Mouse (Mus musculus) embryonic facial prominence, embryonic 13.5 days (tissue): ENCODE measurements at regions not wholly inside any gene's neighbourhood (a gene's known extent, or its start where the extent isn't known, plus 50 kb on each side); places are given as distances from the start of the nearest gene placed in this dataset.

Experiments used
- ATAC-seq: fragments of 200-750 bp; cut with Nextera tagmentation; 2 replicates; pipeline ENCODE4 v1.8.0; 2017; ENCODE audit warnings: low read depth; ENCODE audit not compliant: insufficient number of reproducible peaks, insufficient read depth, low FRiP score, low TSS enrichment
- H3K27ac ChIP-seq: fragments of 300-500 bp; sonication (generic); 2 replicates; pipeline ENCODE4 v1.5.1; 2015; ENCODE audit warnings: moderate library complexity, mild to moderate bottlenecking, inconsistent platforms
- H3K27me3 ChIP-seq: fragments of 300-500 bp; sonication (generic); 2 replicates; pipeline ENCODE4 v1.6.1; 2015; ENCODE audit warnings: mild to moderate bottlenecking, inconsistent platforms
- H3K36me3 ChIP-seq: fragments of 300-500 bp; sonication (generic); 2 replicates; pipeline ENCODE4 v1.6.1; 2015; ENCODE audit warnings: mild to moderate bottlenecking, inconsistent platforms
- H3K4me1 ChIP-seq: fragments of 300-500 bp; sonication (generic); 2 replicates; pipeline ENCODE4 v1.6.1; 2015; ENCODE audit warnings: inconsistent platforms
- H3K4me2 ChIP-seq: fragments of 300-500 bp; sonication (generic); 2 replicates; pipeline ENCODE4 v1.6.1; 2015; ENCODE audit warnings: moderate library complexity, mild to moderate bottlenecking, inconsistent platforms
- H3K4me3 ChIP-seq: fragments of 300-500 bp; sonication (generic); 2 replicates; pipeline ENCODE4 v1.5.1; 2015; ENCODE audit warnings: mild to moderate bottlenecking, inconsistent platforms
- H3K9ac ChIP-seq: fragments of 300-500 bp; sonication (generic); 2 replicates; pipeline ENCODE4 v1.6.1; 2015; ENCODE audit warnings: mild to moderate bottlenecking, inconsistent platforms
- H3K9me3 ChIP-seq: fragments of 300-500 bp; sonication (generic); 2 replicates; pipeline ENCODE4 v1.6.1; 2016; ENCODE audit warnings: inconsistent platforms
- WGBS: fragments of 180-500 bp; shearing (Covaris S2); methylation state at CpG from one replicate; pipeline ENCODE4 v1.1.7; 2015; ENCODE audit warnings: mixed read lengths; 5-methylcytosine and 5-hydroxymethylcytosine counted together

DNA sequence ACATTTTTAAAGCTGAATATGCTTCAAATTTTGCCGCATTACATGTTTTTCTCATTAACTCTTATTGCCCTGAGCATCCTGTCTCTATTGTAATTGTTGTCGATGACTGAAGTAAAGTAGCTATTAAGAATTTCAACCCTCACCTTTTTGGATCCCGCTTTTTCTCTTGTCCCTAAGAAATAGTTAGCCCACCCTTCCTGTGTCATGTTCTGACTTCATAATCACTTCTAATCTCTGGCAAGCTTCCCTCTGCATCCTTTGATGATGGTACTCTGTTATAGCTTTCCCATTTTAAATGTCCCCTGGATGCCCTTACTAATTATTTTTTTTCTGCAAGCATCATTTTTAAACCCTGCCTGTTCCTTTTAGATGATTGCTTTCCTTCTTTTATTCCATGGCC, 191.3 kb downstream of the Cxxc4 start:
- no peaks in the 10 kb centered on the region for H3K9me3 ChIP-seq
- no peaks in the 10 kb centered on the region for H3K4me1 ChIP-seq
- H3K36me3 ChIP-seq: no peaks in the 10 kb centered on the region
- 45% methylated on average over 3 of the region's 3 CpGs for WGBS
- H3K27ac ChIP-seq: no peak overlapping the region
- H3K27me3 ChIP-seq: no peaks in the 10 kb centered on the region
- no peak overlapping the region for H3K4me3 ChIP-seq
- no peak for ATAC-seq
- H3K4me2 ChIP-seq: no peak overlapping the region
- H3K9ac ChIP-seq: no peak overlapping the region

DNA sequence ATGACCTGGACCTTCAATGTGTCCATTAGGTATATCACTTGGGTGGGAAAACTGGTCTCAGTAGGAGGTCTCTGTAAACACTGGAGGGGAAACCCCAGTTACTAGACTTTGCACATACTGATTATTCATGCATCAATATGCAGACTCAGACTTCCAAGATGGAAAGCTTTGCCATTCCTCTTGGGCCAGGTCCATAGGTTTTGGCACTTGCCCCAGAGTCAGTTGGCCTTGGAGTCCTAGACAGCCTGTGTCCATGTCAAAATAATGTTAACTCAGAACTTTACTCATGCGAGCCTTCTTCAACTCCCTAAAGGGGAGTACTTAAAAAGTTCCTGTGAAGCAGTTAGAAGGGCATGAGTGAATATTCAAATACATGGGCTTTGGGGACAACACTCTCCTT, 230.3 kb downstream of the Cxxc4 start:
- Histone ChIP-seq H3K4me2 (no peak overlapping the region), H3K36me3 (no peaks in the 10 kb centered on the region), H3K4me3 (no peak overlapping the region), H3K4me1 (no peaks in the 10 kb centered on the region), H3K9me3 (no peaks in the 10 kb centered on the region), H3K27ac (no peak overlapping the region), H3K9ac (no peak overlapping the region), H3K27me3 (no peaks in the 10 kb centered on the region)
- ATAC-seq: no peak
- 90% methylated on average over 1 of the region's 1 CpGs for WGBS

DNA sequence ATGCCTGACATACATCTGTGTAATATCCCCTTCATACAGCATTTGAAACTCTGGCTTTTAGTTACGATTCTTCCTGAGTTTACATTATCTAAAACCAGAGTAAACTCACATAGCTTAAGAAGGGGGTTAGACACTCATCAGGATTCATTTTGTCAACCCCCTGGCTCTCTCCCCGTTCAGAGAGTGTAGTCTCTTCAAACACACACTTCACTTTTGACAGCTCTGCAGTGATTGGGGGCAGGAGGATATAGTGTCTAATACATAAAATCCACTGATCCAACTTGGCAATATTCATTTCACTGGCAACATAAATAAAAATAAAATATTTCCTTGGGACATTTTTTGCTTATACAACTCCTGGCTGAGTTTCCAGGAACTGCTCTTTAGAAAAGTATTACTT, 251.0 kb downstream of the Cxxc4 start:
- no peaks in the 10 kb centered on the region for H3K9me3 ChIP-seq
- no peaks in the 10 kb centered on the region for H3K27me3 ChIP-seq
- H3K4me2 ChIP-seq: no peak overlapping the region
- H3K9ac ChIP-seq: no peak overlapping the region
- 53% methylated on average over 2 of the region's 2 CpGs for WGBS
- H3K36me3 ChIP-seq: no peaks in the 10 kb centered on the region
- no peak overlapping the region for H3K4me3 ChIP-seq
- no peak for ATAC-seq
- H3K4me1 ChIP-seq: no peaks in the 10 kb centered on the region
- no peak overlapping the region for H3K27ac ChIP-seq

DNA sequence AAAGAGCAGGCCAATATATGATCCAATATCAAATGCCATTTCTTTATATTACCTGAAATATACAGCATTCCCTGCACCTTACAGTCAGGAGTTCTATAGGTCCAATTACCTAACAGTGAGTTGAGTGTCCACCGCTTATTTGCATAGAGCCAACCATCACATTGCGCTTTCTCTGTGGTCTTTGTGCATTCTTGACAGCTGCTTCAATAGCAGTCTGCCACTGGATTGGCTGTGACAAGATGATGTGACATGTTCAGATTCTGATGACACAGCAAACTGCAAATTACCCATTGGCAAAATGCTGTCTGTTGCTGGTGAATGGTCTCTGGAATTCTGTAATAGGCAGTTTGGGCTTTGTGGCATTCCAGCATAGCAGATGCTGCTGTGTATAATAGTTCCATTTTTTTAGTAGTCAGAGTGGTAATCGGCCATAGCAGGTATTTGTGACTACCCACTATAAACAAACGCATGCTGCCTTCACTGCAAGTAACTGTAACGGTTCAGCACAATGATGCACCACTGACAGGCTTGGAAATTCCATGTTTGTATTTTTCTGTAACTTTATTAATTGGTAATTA, 253.8 kb downstream of the Cxxc4 start:
- Histone ChIP-seq H3K9me3 (no peaks in the 10 kb centered on the region), H3K9ac (no peak overlapping the region), H3K27ac (no peak overlapping the region), H3K4me2 (no peak overlapping the region), H3K4me1 (no peaks in the 10 kb centered on the region), H3K27me3 (no peaks in the 10 kb centered on the region), H3K4me3 (no peak overlapping the region), H3K36me3 (no peaks in the 10 kb centered on the region)
- WGBS: 83% methylated on average over 5 of the region's 5 CpGs
- no peak for ATAC-seq

DNA sequence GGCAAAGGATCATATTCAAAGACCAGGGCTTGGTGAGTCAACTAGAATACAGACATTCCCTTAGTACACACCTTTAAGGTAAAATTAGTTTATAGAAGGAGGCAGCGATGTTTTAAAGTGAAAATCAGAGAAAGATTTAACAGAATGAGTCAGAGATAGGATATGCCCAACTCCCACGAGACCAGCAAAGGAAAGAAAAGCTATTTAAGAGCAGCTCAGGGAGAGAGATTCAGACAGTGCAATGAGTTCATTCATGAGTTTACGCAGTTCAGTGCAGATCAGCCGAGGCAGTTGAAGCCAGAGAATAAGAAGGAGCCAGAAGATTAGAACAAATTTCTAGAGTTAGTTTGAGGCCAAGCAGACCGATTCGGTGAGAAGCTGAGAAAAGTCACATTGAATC, 273.4 kb downstream of the Cxxc4 start:
- Histone ChIP-seq H3K4me2 (no peak overlapping the region), H3K4me3 (no peak overlapping the region), H3K9ac (no peak overlapping the region), H3K27me3 (no peaks in the 10 kb centered on the region), H3K27ac (no peak overlapping the region), H3K36me3 (no peaks in the 10 kb centered on the region), H3K4me1 (no peaks in the 10 kb centered on the region), H3K9me3 (no peaks in the 10 kb centered on the region; the same call in 1 of the 2 replicates)
- no peak for ATAC-seq
- WGBS: 82% methylated on average over 6 of the region's 6 CpGs

DNA sequence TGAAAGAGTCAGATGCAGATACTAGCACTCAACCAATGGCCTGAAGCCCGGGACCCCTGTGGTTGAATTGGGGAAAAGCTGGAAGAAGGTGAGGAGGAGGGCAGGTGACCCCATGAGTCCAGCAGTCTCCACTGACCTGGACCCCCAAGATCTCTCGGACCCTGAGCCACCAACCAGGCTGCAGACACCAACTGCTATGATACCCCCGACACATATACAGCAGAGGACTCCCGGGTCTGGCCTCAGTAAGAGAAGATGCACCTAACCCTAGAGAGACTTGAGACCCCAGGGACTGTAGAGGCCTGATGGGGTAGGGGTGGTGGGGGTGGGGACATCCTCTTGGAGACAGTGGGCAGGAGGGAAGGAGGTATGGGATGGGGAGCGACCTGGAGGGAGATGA, 289.5 kb downstream of the Cxxc4 start:
- no peak overlapping the region for H3K4me3 ChIP-seq
- no peak overlapping the region for H3K27ac ChIP-seq
- WGBS: 89% methylated on average over 5 of the region's 5 CpGs
- no peaks in the 10 kb centered on the region for H3K9me3 ChIP-seq
- no peak overlapping the region for H3K4me2 ChIP-seq
- H3K9ac ChIP-seq: no peak overlapping the region
- no peaks in the 10 kb centered on the region for H3K36me3 ChIP-seq
- no peaks in the 10 kb centered on the region for H3K27me3 ChIP-seq
- no peak for ATAC-seq
- H3K4me1 ChIP-seq: no peaks in the 10 kb centered on the region

DNA sequence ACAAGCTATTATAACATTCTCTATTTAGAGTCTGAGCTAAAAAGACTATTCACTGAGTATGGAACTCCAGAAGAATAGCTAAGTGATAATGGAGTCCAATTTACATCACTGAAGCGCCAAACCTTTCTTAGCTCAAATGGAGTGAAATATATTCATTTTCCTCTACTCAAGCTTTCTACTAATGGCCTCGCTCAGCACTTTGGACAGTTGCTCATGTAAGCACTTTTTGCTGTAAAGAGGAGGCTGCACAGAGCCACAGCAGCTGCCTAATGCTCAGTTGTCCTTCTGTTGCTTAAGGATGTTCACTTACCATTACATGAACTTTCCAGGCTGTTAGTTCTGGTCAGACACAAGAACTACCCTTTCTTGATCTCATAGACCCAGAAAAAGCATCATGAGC, 268.7 kb upstream of the Tacr3 start:
- H3K4me2 ChIP-seq: no peak overlapping the region
- H3K9me3 ChIP-seq: no peaks in the 10 kb centered on the region
- H3K36me3 ChIP-seq: no peaks in the 10 kb centered on the region
- no peak overlapping the region for H3K4me3 ChIP-seq
- no peak overlapping the region for H3K9ac ChIP-seq
- no peak for ATAC-seq
- 87% methylated on average over 2 of the region's 2 CpGs for WGBS
- H3K4me1 ChIP-seq: no peaks in the 10 kb centered on the region
- no peak overlapping the region for H3K27ac ChIP-seq
- H3K27me3 ChIP-seq: no peaks in the 10 kb centered on the region

DNA sequence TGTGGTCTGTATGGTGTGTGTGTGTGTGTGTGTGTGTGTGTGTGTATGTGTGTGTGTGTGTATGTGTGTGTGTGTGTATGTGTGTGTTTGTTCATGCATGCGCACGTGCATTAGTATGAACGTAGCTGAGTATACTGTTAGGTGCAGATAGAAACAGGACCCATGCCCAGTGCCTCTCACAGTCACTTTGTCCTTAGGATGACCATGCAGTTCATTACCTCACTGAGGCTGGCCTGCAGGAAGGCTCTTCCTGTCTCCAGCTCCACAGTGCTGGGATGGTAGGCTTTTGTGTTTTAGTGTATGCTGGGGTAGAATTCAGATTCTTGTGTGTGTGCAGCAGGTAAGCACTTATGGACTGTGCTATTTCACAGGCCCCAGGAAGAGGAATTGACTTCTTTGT, 250.0 kb upstream of the Tacr3 start:
- no peaks in the 10 kb centered on the region for H3K27me3 ChIP-seq
- H3K9ac ChIP-seq: no peak overlapping the region
- no peak overlapping the region for H3K4me2 ChIP-seq
- H3K4me3 ChIP-seq: no peak overlapping the region
- 97% methylated on average over 3 of the region's 3 CpGs for WGBS
- H3K27ac ChIP-seq: no peak overlapping the region
- H3K36me3 ChIP-seq: no peaks in the 10 kb centered on the region
- no peak for ATAC-seq
- no peaks in the 10 kb centered on the region for H3K9me3 ChIP-seq
- H3K4me1 ChIP-seq: no peaks in the 10 kb centered on the region

DNA sequence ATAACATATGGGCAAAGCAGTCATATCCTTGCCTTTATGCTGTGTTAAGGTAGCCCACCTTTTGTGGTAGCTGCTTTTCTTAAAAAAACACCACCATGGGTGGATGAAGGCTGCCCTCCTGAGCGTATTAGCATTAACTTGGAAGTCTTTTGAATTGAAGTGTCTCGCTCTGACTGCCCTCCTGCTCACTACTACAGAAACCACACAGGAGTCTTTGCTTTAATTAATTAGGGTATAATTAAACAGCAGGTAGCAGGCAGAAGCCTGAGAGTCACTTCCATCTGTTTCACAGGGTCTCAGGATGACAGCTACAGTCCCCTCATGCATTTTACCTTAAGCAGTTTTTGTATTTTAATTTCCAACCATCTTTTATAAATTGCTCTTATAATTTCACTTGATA, 240.2 kb upstream of the Tacr3 start:
- Histone ChIP-seq H3K27me3 (no peaks in the 10 kb centered on the region), H3K4me1 (no peaks in the 10 kb centered on the region), H3K27ac (no peak overlapping the region), H3K4me2 (no peak overlapping the region), H3K4me3 (no peak overlapping the region), H3K9me3 (no peaks in the 10 kb centered on the region), H3K9ac (no peak overlapping the region), H3K36me3 (no peaks in the 10 kb centered on the region)
- 20% methylated on average over 2 of the region's 2 CpGs for WGBS
- ATAC-seq: no peak

DNA sequence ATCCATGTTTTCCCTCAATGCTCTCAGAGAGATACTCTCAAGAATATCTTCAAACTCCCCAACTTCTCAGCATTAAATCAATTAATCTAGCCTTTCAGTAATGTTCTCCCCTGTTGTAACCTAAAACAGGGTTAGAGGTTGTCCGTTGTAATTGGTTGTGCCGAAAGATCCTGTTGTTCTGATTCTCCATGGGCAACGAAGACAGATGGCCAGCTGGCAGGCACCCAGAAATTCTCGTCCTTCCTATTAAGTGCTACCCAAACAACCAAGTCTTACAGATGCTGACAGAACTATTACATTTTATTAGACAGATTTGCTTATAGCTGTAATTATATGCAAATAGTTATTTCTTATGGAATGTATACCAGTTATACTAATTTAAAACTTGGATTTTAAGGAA, 225.9 kb upstream of the Tacr3 start:
- no peak overlapping the region for H3K4me3 ChIP-seq
- no peaks in the 10 kb centered on the region for H3K36me3 ChIP-seq
- no peak overlapping the region for H3K27ac ChIP-seq
- no peaks in the 10 kb centered on the region for H3K27me3 ChIP-seq
- no peak for ATAC-seq
- WGBS: 45% methylated on average over 4 of the region's 4 CpGs
- H3K9ac ChIP-seq: no peak overlapping the region
- H3K4me1 ChIP-seq: no peaks in the 10 kb centered on the region
- no peaks in the 10 kb centered on the region for H3K9me3 ChIP-seq
- H3K4me2 ChIP-seq: no peak overlapping the region

DNA sequence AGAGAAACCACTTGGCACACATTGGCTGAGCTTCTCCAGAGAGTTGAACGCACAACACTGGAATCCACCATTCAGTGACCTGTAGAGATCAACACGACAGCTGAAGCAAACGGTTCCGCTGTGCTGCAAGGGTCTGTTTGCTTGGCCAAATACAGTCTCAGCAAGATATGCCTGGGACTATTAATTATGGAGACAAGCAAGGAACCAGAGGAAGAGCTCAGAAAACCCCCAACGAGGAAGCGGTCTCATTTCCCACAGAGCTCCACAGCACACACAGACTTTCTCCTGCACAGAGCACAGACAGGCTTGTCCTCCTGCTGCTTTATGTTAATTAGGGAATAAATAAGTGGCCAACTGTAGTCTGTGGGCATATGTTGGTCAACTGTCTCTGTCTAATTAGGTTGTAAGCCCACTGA, 223.4 kb upstream of the Tacr3 start:
- ATAC-seq: no peak
- 81% methylated on average over 6 of the region's 6 CpGs for whole genome bisulfite sequencing
- no peak overlapping the region for H3K4me3 ChIP-seq
- H3K27ac ChIP-seq: no peak overlapping the region
- H3K9me3 ChIP-seq: no peaks in the 10 kb centered on the region
- no peaks in the 10 kb centered on the region for H3K27me3 ChIP-seq
- no peaks in the 10 kb centered on the region for H3K36me3 ChIP-seq
- H3K4me1 ChIP-seq: no peaks in the 10 kb centered on the region
- H3K9ac ChIP-seq: no peak overlapping the region
- H3K4me2 ChIP-seq: no peak overlapping the region

DNA sequence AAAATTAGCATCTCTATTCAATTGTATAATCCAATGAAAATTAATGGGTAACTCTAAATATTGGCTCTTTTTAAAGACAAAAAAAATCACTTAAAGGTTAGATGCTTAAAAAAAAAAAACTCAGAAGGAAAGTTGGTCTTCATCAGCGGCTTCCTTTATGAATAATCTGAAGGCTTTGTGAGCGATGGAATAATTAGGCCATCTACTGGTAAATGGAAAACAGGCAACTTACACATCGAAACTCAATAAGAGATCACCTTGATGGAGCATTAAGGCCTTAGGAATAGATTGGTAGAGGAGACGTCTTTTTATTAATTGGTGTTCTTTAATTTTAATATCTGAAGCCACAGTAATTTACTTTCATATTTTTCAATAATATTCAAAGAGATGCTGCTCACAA, 218.6 kb upstream of the Tacr3 start:
- no peak overlapping the region for H3K4me3 ChIP-seq
- no peaks in the 10 kb centered on the region for H3K36me3 ChIP-seq
- no peak overlapping the region for H3K9ac ChIP-seq
- H3K27me3 ChIP-seq: no peaks in the 10 kb centered on the region
- no peak overlapping the region for H3K4me2 ChIP-seq
- no peak overlapping the region for H3K27ac ChIP-seq
- H3K9me3 ChIP-seq: no peaks in the 10 kb centered on the region
- H3K4me1 ChIP-seq: no peaks in the 10 kb centered on the region
- ATAC-seq: no peak
- 76% methylated on average over 4 of the region's 4 CpGs for WGBS
